Mouse (Mus musculus) embryonic facial prominence, embryonic 14.5 days (tissue): ENCODE measurements at regions not wholly inside any gene's neighbourhood (a gene's known extent, or its start where the extent isn't known, plus 50 kb on each side); places are given as distances from the start of the nearest gene placed in this dataset.

Experiments
- ATAC-seq: fragments of 200-750 bp; cut with Nextera tagmentation; 2 replicates; pipeline ENCODE4 v1.8.0; 2017; ENCODE audit warnings: low read depth, moderate number of reproducible peaks, moderate TSS enrichment
- DNase-seq: peaks from one replicate; pipeline ENCODE4 v3.0.0-alpha.2; 2015; ENCODE audit warnings: low spot score
- H3K27ac ChIP-seq: fragments of 300-500 bp; sonication (generic); replicated peaks from 2 replicates; pipeline ENCODE4 v1.5.1; 2014; ENCODE audit warnings: low read depth, mild to moderate bottlenecking, low read length, moderate library complexity
- H3K27me3 ChIP-seq: fragments of 300-500 bp; sonication (generic); replicated peaks from 2 replicates; pipeline ENCODE4 v1.6.1; 2014; ENCODE audit warnings: low read length; ENCODE audit not compliant: control insufficient read depth, insufficient read depth
- H3K36me3 ChIP-seq: fragments of 300-500 bp; sonication (generic); 2 replicates; pipeline ENCODE4 v1.6.1; 2014; ENCODE audit warnings: low read length, mixed read lengths; ENCODE audit not compliant: control insufficient read depth, insufficient read depth
- H3K4me1 ChIP-seq: fragments of 300-500 bp; sonication (generic); 2 replicates; pipeline ENCODE4 v1.6.1; 2014; ENCODE audit warnings: antibody characterized with exemption, low read length; ENCODE audit not compliant: control insufficient read depth, insufficient read depth
- H3K4me2 ChIP-seq: fragments of 300-500 bp; sonication (generic); 2 replicates; pipeline ENCODE4 v1.6.1; 2014; ENCODE audit warnings: low read depth, mild to moderate bottlenecking, low read length, moderate library complexity, mixed read lengths
- H3K4me3 ChIP-seq: fragments of 300-500 bp; sonication (generic); 2 replicates; pipeline ENCODE4 v1.5.1; 2014; ENCODE audit warnings: low read depth, mild to moderate bottlenecking, low read length
- H3K9ac ChIP-seq: fragments of 300-500 bp; sonication (generic); 2 replicates; pipeline ENCODE4 v1.6.1; 2014; ENCODE audit warnings: low read depth, mild to moderate bottlenecking, low read length, moderate library complexity, mixed read lengths
- H3K9me3 ChIP-seq: fragments of 300-500 bp; sonication (generic); 2 replicates; pipeline ENCODE4 v1.6.1; 2016; ENCODE audit warnings: low read length; ENCODE audit not compliant: control insufficient read depth
- WGBS: fragments of 180-500 bp; shearing (Covaris S2); extraction: QIAGEN DNeasy Blood & Tissue Kit; methylation state at CpG from one replicate; pipeline ENCODE4 v1.1.7; 2014; 5-methylcytosine and 5-hydroxymethylcytosine counted together

DNA sequence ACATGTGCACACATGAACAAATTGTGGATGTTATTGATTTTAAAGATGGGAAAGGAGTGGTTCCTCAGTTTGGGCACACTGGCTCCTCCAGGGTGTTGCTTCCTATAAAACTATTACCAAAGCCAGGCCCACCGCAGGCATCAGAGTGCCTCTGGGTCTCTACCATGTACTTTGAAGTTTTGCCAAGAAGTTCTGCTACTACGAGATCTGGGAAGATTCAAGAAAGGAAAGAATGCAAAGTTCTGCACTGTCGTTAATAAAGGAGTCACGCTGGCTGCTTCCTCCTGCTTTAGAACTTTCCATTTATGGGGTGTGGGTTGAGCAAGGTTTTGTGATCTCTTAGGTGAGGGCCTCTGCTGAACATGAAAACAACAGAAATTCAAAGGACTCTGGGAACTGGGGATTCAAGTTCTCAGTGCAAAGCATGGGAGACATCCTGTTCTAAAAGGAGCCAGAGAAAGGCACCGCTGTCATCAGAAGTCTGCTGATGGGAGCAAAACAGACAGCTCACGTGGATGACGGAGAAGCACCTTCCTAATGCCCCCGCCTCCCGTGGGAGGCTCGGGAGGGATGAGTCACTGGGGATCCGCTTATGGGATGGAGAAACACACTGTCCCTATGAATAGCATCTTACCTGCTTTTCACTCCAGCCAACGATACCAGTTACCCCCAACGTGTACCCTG lies 394.6 kb upstream of the Kazn start:
- H3K36me3 ChIP-seq: no peaks in the 10 kb centered on the region
- no peak for ATAC-seq
- H3K4me2 ChIP-seq: no peak overlapping the region
- H3K27me3 ChIP-seq: no peaks in the 10 kb centered on the region
- peak; percentile 52 for DNase-seq
- no peaks in the 10 kb centered on the region for H3K9me3 ChIP-seq
- H3K4me1 ChIP-seq: peaks cover 8% of the 10 kb centered on the region
- H3K4me3 ChIP-seq: no peak overlapping the region
- H3K9ac ChIP-seq: no peak overlapping the region
- WGBS: 58% methylated on average over 13 of the region's 13 CpGs
- no peak overlapping the region for H3K27ac ChIP-seq

DNA sequence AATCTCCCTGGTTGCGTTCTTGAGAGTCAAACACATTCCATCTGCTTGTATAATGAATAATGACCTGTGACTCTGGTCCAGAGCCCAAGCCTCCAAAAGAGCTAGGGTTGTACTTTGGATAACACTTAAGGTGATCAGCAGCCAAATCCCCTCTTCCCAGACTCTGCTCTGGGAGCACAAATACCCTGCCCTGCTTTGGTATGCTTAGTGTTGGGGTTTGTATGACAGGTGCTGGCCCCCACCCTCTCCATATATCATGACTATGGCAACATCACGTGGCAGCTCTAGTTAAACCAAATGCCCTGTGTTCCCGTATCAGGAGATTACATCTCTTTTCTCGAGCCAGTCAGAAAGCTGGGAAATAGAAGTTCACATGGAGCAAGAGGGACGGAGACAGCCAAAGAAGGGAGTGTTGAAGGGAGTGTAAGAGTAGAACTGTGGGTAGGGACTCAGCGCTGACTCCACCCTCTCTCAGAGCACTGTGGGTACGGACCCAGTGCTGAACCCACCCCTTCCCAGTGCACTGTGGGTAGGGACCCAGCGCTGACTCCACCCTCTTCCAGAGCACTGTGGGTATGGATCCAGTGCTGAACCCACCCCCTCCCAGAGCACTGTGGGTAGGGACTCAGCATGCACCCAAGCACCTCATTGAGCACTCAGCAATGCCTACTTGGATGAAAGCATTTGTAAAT lies 387.4 kb upstream of the Kazn start:
- peaks cover 6% of the 10 kb centered on the region for H3K4me1 ChIP-seq
- DNase-seq: no peak
- no peaks in the 10 kb centered on the region for H3K36me3 ChIP-seq
- H3K9ac ChIP-seq: no peak overlapping the region
- H3K9me3 ChIP-seq: no peaks in the 10 kb centered on the region
- no peak overlapping the region for H3K27ac ChIP-seq
- no peaks in the 10 kb centered on the region for H3K27me3 ChIP-seq
- H3K4me3 ChIP-seq: no peak overlapping the region
- WGBS: 79% methylated on average over 8 of the region's 8 CpGs
- no peak overlapping the region for H3K4me2 ChIP-seq
- no peak for ATAC-seq

DNA sequence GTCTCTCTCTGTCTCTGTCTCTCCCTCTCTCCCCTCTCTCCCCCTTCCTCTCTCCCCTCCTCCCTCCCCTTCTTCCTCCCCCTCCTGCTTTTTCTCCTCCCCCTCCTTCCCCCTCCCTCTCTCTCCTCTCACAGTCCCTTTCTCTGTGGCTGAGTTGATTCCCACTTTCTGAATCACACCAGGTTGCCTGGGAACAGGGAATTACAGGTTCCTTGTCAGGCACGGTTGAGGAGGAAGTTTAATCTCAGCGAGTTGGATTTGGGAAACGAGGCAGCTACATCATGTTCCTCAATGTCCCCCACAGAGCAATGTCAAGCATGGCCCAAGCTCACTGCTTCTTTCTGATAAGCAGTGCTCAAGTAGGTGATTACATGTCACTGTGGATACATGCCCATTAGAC lies 386.3 kb upstream of the Kazn start:
- DNase-seq (no peak), ATAC-seq (no peak)
- Histone ChIP-seq H3K9ac (no peak overlapping the region), H3K9me3 (no peaks in the 10 kb centered on the region), H3K4me2 (no peak overlapping the region), H3K27ac (no peak overlapping the region), H3K4me3 (no peak overlapping the region), H3K27me3 (no peaks in the 10 kb centered on the region), H3K36me3 (no peaks in the 10 kb centered on the region), H3K4me1 (peaks cover 6% of the 10 kb centered on the region)
- 42% methylated on average over 3 of the region's 3 CpGs for WGBS

DNA sequence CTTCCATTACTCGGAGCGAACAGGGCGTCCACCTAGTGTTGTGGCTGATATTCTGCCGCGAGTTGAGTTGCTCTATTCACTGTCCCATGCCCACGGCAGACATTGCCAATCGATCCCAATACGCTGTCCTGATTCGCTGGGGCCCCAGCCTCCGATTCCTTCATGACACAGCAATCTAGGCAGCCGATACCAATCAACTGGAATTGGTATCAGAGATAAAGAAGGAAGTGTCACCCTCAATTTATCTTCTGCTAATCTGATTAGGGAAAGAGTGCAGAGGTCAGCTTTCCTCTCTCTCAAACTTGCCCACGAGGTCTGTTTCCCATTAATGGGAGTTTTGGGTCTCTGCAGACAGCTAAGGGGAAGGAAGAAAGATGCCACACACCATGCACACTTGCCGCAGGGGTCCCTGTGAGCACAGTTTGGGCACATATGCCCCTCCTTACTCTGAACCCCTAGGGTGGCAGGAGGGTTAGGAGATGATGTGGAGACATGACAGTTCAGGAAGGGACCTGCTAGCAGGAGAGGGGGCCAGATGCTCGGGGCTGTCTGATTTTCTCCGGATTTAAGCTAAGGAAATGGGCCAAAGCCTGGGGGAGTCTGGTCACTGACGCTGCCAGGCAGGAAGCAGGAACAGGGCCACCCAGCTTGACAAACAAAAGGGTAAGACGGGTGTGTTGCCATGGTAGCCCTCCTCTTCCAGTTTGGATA lies 383.1 kb upstream of the Kazn start:
- DNase-seq (peak; percentile 71), ATAC-seq (peak; percentile 46; the same call in 1 of the 2 replicates)
- 21% methylated on average over 17 of the region's 17 CpGs for WGBS
- Histone ChIP-seq H3K27ac (no peak overlapping the region), H3K36me3 (no peaks in the 10 kb centered on the region), H3K9me3 (no peaks in the 10 kb centered on the region), H3K4me1 (peaks cover 17% of the 10 kb centered on the region), H3K27me3 (no peaks in the 10 kb centered on the region), H3K4me3 (no peak overlapping the region), H3K9ac (no peak overlapping the region), H3K4me2 (no peak overlapping the region)

DNA sequence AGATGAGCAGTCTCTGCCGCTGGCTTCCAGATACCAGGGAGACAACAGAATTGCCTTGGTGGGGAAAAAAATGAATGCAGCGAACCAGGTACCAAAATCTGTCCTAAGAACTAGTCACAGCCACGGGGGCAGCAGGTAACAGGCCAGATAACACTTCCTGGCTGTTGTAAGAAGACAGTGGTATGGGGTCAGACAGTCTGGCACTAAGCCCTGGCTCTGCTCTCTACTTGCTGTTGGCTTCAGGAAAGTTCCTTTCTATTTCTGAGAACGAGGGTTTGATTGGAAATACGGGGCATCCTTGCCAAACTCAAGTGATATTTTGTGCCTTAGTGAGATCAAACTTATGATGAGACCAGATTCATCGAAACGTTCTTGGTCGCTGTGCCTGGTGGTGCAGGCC lies 380.2 kb upstream of the Kazn start:
- WGBS: 73% methylated on average over 8 of the region's 8 CpGs
- H3K9me3 ChIP-seq: no peaks in the 10 kb centered on the region
- no peak overlapping the region for H3K4me2 ChIP-seq
- no peak overlapping the region for H3K9ac ChIP-seq
- no peaks in the 10 kb centered on the region for H3K36me3 ChIP-seq
- H3K4me1 ChIP-seq: peaks cover 17% of the 10 kb centered on the region
- DNase-seq (no peak), ATAC-seq (no peak)
- no peak overlapping the region for H3K4me3 ChIP-seq
- no peaks in the 10 kb centered on the region for H3K27me3 ChIP-seq
- H3K27ac ChIP-seq: no peak overlapping the region

DNA sequence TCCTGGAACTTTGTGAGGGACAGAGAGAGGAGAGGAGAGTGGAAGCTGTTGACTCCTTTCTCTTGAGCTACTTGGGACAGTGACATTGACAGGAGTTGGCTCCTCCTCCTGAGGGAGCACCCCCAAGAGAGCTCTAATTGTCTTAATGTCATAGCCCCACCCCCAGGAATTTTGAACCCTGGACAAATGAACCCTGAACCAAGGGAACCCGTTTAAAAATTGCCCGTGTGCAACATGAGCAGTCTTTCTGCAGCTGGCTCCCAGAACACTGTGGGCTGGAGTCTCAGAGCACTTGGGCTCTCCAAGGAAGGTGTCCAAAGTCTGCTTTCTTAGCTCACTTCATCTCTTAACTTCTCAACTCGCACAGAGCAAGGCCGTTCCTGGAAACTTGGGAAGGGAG lies 379.6 kb upstream of the Kazn start:
- Histone ChIP-seq H3K27me3 (no peaks in the 10 kb centered on the region), H3K9me3 (no peaks in the 10 kb centered on the region), H3K4me2 (no peak overlapping the region), H3K36me3 (no peaks in the 10 kb centered on the region), H3K27ac (no peak overlapping the region), H3K4me1 (peaks cover 17% of the 10 kb centered on the region), H3K4me3 (no peak overlapping the region), H3K9ac (no peak overlapping the region)
- WGBS: 17% methylated on average over 4 of the region's 4 CpGs
- no peak for DNase-seq
- ATAC-seq: no peak

DNA sequence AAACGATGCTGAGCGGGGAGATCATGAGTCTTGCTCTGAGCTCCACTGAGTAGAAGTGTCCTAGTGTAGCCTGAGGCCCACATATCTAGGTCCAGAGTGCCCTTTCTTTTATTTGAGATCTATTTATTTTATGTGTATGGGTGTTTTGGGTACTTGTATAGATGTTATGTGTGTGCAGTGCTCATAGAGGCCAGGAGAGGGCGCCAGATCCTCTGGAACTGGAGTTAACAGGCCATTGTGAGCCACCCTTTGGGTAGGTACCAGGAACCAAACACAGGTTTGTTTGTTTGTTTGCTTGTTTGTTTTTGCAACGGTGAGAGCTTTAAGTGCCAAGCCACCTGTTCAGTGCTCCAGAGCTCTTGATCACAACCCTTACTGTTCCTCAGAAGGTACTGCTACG lies 378.5 kb upstream of the Kazn start:
- Histone ChIP-seq H3K27ac (no peak overlapping the region), H3K4me2 (no peak overlapping the region), H3K9ac (no peak overlapping the region), H3K4me3 (no peak overlapping the region), H3K36me3 (no peaks in the 10 kb centered on the region), H3K4me1 (peaks cover 16% of the 10 kb centered on the region), H3K9me3 (no peaks in the 10 kb centered on the region), H3K27me3 (no peaks in the 10 kb centered on the region)
- DNase-seq: no peak
- WGBS: 65% methylated on average over 5 of the region's 5 CpGs
- ATAC-seq: no peak

DNA sequence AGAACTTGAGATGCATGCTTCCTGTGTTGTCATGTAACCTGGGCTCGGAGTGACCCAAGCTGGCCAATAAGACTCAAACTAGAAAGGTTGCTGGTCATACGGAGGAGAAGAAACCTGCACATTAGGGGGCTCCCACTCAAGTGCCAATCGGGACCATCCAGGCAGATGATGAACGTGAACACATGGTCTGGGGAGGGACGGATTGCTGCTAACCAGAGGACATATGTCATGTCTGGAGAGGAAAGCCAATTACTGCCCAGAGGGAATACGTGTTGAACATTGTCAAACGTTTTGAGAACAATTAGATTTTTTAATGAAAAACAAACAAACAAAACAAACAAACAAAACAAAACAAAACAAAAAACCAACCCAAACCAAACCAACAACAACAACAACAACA lies 377.7 kb upstream of the Kazn start:
- no peak overlapping the region for H3K27ac ChIP-seq
- no peak overlapping the region for H3K9ac ChIP-seq
- no peak overlapping the region for H3K4me3 ChIP-seq
- ATAC-seq: no peak
- 65% methylated on average over 7 of the region's 7 CpGs for WGBS
- no peaks in the 10 kb centered on the region for H3K36me3 ChIP-seq
- no peak for DNase-seq
- no peaks in the 10 kb centered on the region for H3K27me3 ChIP-seq
- no peaks in the 10 kb centered on the region for H3K9me3 ChIP-seq
- H3K4me2 ChIP-seq: no peak overlapping the region
- peaks cover 11% of the 10 kb centered on the region for H3K4me1 ChIP-seq
